Mouse (Mus musculus) ES-E14 (cell line): ENCODE measurements at regions not wholly inside any gene's neighbourhood (a gene's known extent, or its start where the extent isn't known, plus 50 kb on each side); places are given as distances from the start of the nearest gene placed in this dataset.

Source experiments
- DNase-seq: peaks from one replicate; pipeline ENCODE4 v3.0.0-alpha.2; 2013; ENCODE audit warnings: low read depth, low spot score
- H3K27ac ChIP-seq: 2 replicates; pipeline ENCODE4 v1.5.1; 2012; ENCODE audit warnings: low read depth, mild to moderate bottlenecking, low read length, moderate library complexity, mixed read lengths; ENCODE audit not compliant: poor library complexity, insufficient read depth, severe bottlenecking
- H3K36me3 ChIP-seq: 2 replicates; pipeline ENCODE4 v1.6.1; 2012; ENCODE audit warnings: mild to moderate bottlenecking, low read length, moderate library complexity, mixed read lengths; ENCODE audit not compliant: control insufficient read depth, poor library complexity, insufficient read depth, severe bottlenecking
- H3K4me1 ChIP-seq, 2 experiments: fragments of 150-350 bp in 1 of 2; sonication (generic) in 1 of 2; 2 replicates each; pipeline ENCODE4 v1.6.1; 2012; ENCODE audit warnings: low read length in 2 of 2, mild to moderate bottlenecking in 1 of 2, mixed read lengths in 1 of 2; ENCODE audit not compliant: control insufficient read depth in 2 of 2, insufficient read depth in 2 of 2, poor library complexity in 1 of 2
- H3K4me3 ChIP-seq, 2 experiments: fragments of 150-350 bp in 1 of 2; sonication (generic) in 1 of 2; 2 replicates each; pipeline ENCODE4 v1.5.1; 2012; ENCODE audit warnings: low read length in 2 of 2, low read depth in 1 of 2, mild to moderate bottlenecking in 1 of 2, mixed read lengths in 1 of 2; ENCODE audit not compliant: insufficient read depth in 1 of 2, poor library complexity in 1 of 2, severe bottlenecking in 1 of 2
- H3K9ac ChIP-seq: 2 replicates; pipeline ENCODE4 v1.6.1; 2012; ENCODE audit warnings: low read depth, mild to moderate bottlenecking, low read length, mixed read lengths; ENCODE audit not compliant: poor library complexity, insufficient read depth, severe bottlenecking
- H3K9me3 ChIP-seq: fragments of 150-350 bp; sonication (generic); 2 replicates; pipeline ENCODE4 v1.6.1; 2012; ENCODE audit warnings: low read depth, mild to moderate bottlenecking, low read length; ENCODE audit not compliant: control insufficient read depth, insufficient read depth
- CHD2 ChIP-seq: IDR thresholded peaks from 2 replicates; pipeline ENCODE4 v1.6.1; 2014; ENCODE audit warnings: mild to moderate bottlenecking, low read depth, low read length, inconsistent platforms
- HCFC1 ChIP-seq: IDR thresholded peaks from 2 replicates; pipeline ENCODE4 v1.6.1; 2012; ENCODE audit warnings: low read length, inconsistent platforms, borderline replicate concordance; ENCODE audit not compliant: insufficient read depth
- MAFK ChIP-seq: IDR thresholded peaks from 2 replicates; pipeline ENCODE4 v1.6.1; 2014; ENCODE audit warnings: mild to moderate bottlenecking, low read depth, low read length, inconsistent platforms; ENCODE audit not compliant: insufficient read depth
- ZC3H11A ChIP-seq: IDR thresholded peaks from 2 replicates; pipeline ENCODE4 v1.6.1; 2012; ENCODE audit warnings: low read depth, mild to moderate bottlenecking, inconsistent platforms, low read length, borderline replicate concordance
- ZNF384 ChIP-seq: IDR thresholded peaks from 2 replicates; pipeline ENCODE4 v1.6.1; 2012; ENCODE audit warnings: low read depth, low read length, inconsistent platforms
- in situ Hi-C, 2 experiments: fragments of 600-800 bp; cut with MboI; formaldehyde crosslinking; loops; one replicate each; pipeline ENCODE4 v1.15.1; 2025; ENCODE audit warnings: low sequenced_read_pairs in 2 of 2, inconsistent platforms in 1 of 2; ENCODE audit not compliant: unreplicated experiment in 2 of 2

- no peaks in the 10 kb centered on the region for H3K9me3 ChIP-seq
- TF ChIP-seq ZC3H11A (no peak), HCFC1 (no peak), MAFK (no peak), ZNF384 (no peak)
- no peak overlapping the region for H3K4me3 ChIP-seq
- DNase-seq = no peak
- in situ Hi-C loops = no loop called here
- no peak overlapping the region for H3K27ac ChIP-seq
- H3K4me1 ChIP-seq = no peaks in the 10 kb centered on the region
- no peak overlapping the region for H3K9ac ChIP-seq
- no peaks in the 10 kb centered on the region for H3K36me3 ChIP-seq
Observed at GRCm38 (mm10) chr4:114336029-114336746, 70.3 kb upstream of the Trabd2b start.

GRCm38 (mm10) chr4:114336747-114337090, 69.8 kb upstream of the Trabd2b start:
- in situ Hi-C loops = no loop called here
- H3K4me1 ChIP-seq = no peaks in the 10 kb centered on the region
- H3K27ac ChIP-seq = no peak overlapping the region
- no peak for DNase-seq
- TF ChIP-seq ZC3H11A = no peak
- TF ChIP-seq CHD2 = no peak
- no peak for TF ChIP-seq ZNF384
- TF ChIP-seq MAFK = no peak
- no peak for TF ChIP-seq HCFC1
- no peak overlapping the region for H3K4me3 ChIP-seq
- no peaks in the 10 kb centered on the region for H3K9me3 ChIP-seq
- no peak overlapping the region for H3K9ac ChIP-seq
- H3K36me3 ChIP-seq = no peaks in the 10 kb centered on the region

GRCm38 (mm10) chr4:114339793-114340192, 66.7 kb upstream of the Trabd2b start:
- no peaks in the 10 kb centered on the region for H3K4me1 ChIP-seq
- H3K9ac ChIP-seq = no peak overlapping the region
- in situ Hi-C loops = no loop called here
- no peak for TF ChIP-seq ZNF384
- TF ChIP-seq HCFC1 = no peak
- TF ChIP-seq CHD2 = no peak
- TF ChIP-seq MAFK = no peak
- TF ChIP-seq ZC3H11A = no peak
- no peak overlapping the region for H3K4me3 ChIP-seq
- no peak overlapping the region for H3K27ac ChIP-seq
- no peaks in the 10 kb centered on the region for H3K9me3 ChIP-seq
- H3K36me3 ChIP-seq = no peaks in the 10 kb centered on the region
- DNase-seq = no peak

- DNase-seq = no peak
- H3K9ac ChIP-seq = no peak overlapping the region
- no peak overlapping the region for H3K4me3 ChIP-seq
- H3K27ac ChIP-seq = no peak overlapping the region
- no peaks in the 10 kb centered on the region for H3K9me3 ChIP-seq
- no peaks in the 10 kb centered on the region for H3K4me1 ChIP-seq
- no peaks in the 10 kb centered on the region for H3K36me3 ChIP-seq
- TF ChIP-seq MAFK (no peak), HCFC1 (no peak), CHD2 (no peak), ZC3H11A (no peak), ZNF384 (no peak)
- in situ Hi-C loops = no loop called here
Observed at GRCm38 (mm10) chr4:114345154-114345553, 61.4 kb upstream of the Trabd2b start.
